Mouse (Mus musculus) CD4-positive helper T cell, adult 2 months (primary cell): ENCODE measurements around the gene Zscan5b.
"Not testable (repeated sequence)": the region's sequence is repeated elsewhere in the genome, so short reads cannot be mapped to it uniquely, and the experiment has no call there.

ENCODE experiments used
- DNase-seq: peaks from one replicate; pipeline ENCODE4 v3.0.0-alpha.2; 2012; ENCODE audit warnings: low read depth, missing footprints, low spot score

Zscan5b gene

GRCm38 (mm10) chr7:6221978-6222377, at the start of gene Zscan5b:
Gene Zscan5b (plus strand): TSS chr7:6222278.
- no peak for DNase-seq

GRCm38 (mm10) chr7:6172674-6173244, 49.3 kb upstream of the Zscan5b start:
- no peak for DNase-seq

- no peak for DNase-seq
Measured at GRCm38 (mm10) chr7:6173872-6174271, 48.2 kb upstream of the Zscan5b start.

GRCm38 (mm10) chr7:6174365-6174987, 47.6 kb upstream of the Zscan5b start:
- DNase-seq = peak; percentile 25

GRCm38 (mm10) chr7:6179013-6179412, 43.1 kb upstream of the Zscan5b start:
- no peak for DNase-seq

- DNase-seq = no peak
Measured at GRCm38 (mm10) chr7:6182882-6183281, 39.2 kb upstream of the Zscan5b start.

- DNase-seq = no peak
Measured at GRCm38 (mm10) chr7:6183802-6184201, 38.3 kb upstream of the Zscan5b start.

GRCm38 (mm10) chr7:6184521-6184920, 37.6 kb upstream of the Zscan5b start:
- no peak for DNase-seq

GRCm38 (mm10) chr7:6185391-6185790, 36.7 kb upstream of the Zscan5b start:
- DNase-seq = no peak

- no peak for DNase-seq
Measured at GRCm38 (mm10) chr7:6186176-6186575, 35.9 kb upstream of the Zscan5b start.

GRCm38 (mm10) chr7:6186756-6187155, 35.3 kb upstream of the Zscan5b start:
- no peak for DNase-seq

GRCm38 (mm10) chr7:6189542-6189941, 32.5 kb upstream of the Zscan5b start:
- no peak for DNase-seq

GRCm38 (mm10) chr7:6191376-6191775, 30.7 kb upstream of the Zscan5b start:
- peak; percentile 73 for DNase-seq

- DNase-seq = peak; percentile 47
Measured at GRCm38 (mm10) chr7:6194129-6194528, 27.9 kb upstream of the Zscan5b start.

- DNase-seq = no peak
Measured at GRCm38 (mm10) chr7:6195777-6196176, 26.3 kb upstream of the Zscan5b start.

GRCm38 (mm10) chr7:6196790-6197189, 25.3 kb upstream of the Zscan5b start, which contains the start of gene Galp:
Gene Galp (plus strand): TSS chr7:6197090.
- DNase-seq = no peak

- no peak for DNase-seq
Measured at GRCm38 (mm10) chr7:6204200-6204599, 17.9 kb upstream of the Zscan5b start.

- DNase-seq = no peak
Measured at GRCm38 (mm10) chr7:6213144-6213543, 8.9 kb upstream of the Zscan5b start.

- DNase-seq = not testable (repeated sequence)
Measured at GRCm38 (mm10) chr7:6214691-6215090, 7.4 kb upstream of the Zscan5b start.

GRCm38 (mm10) chr7:6220147-6220546, 1.9 kb upstream of the Zscan5b start:
- no peak for DNase-seq

GRCm38 (mm10) chr7:6228491-6228890, 6.4 kb downstream of the Zscan5b start:
- not testable (repeated sequence) for DNase-seq

- no peak for DNase-seq
Measured at GRCm38 (mm10) chr7:6239787-6240186, 17.7 kb downstream of the Zscan5b start.

- DNase-seq = peak; percentile 56
Measured at GRCm38 (mm10) chr7:6240841-6241425, 18.9 kb downstream of the Zscan5b start.
